Mouse (Mus musculus) neural tube, embryonic 14.5 days (tissue): ENCODE data around the gene Cdkn1c. TPM values are rescaled to one million over a fixed set of nuclear protein-coding genes. Genes with fewer than 3 reads are reported as not detected.

Experiments
- polyA plus RNA-seq: library from polyadenylated mRNA; unstranded; fragments of >200 nt; fragmentation: Nextera tagmentation; extraction: Ambion mirVana; gene quantifications from 2 replicates; pipeline ENCODE4 v1.2.1, GENCODE M21; 2014

The Cdkn1c gene
- polyA plus RNA-seq, 1 experiment from 2014 or later, result 252 TPM

Other genes with a start within 250 kb of the Cdkn1c start
- gene Slc22a18, start 12.7 kb upstream of the Cdkn1c start, polyA plus RNA-seq, result 0.31 and 0.63 TPM in 2 replicates
- gene Phlda2, start 42.1 kb upstream of the Cdkn1c start, polyA plus RNA-seq, result not detected in 2 replicates
- gene Nap1l4, start 88.1 kb upstream of the Cdkn1c start, polyA plus RNA-seq, result 154 and 165 TPM in 2 replicates
- gene Cars, start 139.0 kb upstream of the Cdkn1c start, polyA plus RNA-seq, result 65.0 and 67.2 TPM in 2 replicates
- gene Tnfrsf26, start 167.7 kb upstream of the Cdkn1c start, polyA plus RNA-seq, result 0.17 TPM in 1 of 2 replicates, not detected in the other
- gene Tnfrsf22, start 188.6 kb upstream of the Cdkn1c start, polyA plus RNA-seq, result 3.2 and 5.7 TPM in 2 replicates
- 0.98 and 1.3 TPM in 2 replicates for gene Tnfrsf23, start 224.8 kb upstream of the Cdkn1c start, polyA plus RNA-seq